Mouse (Mus musculus): ENCODE data around the gene Chst8. TPM values are rescaled to one million over a fixed set of nuclear protein-coding genes. Genes with fewer than 3 reads are reported as not detected.

Gene Chst8
- polyA plus RNA-seq, 1 experiment: not detected

DNA sequence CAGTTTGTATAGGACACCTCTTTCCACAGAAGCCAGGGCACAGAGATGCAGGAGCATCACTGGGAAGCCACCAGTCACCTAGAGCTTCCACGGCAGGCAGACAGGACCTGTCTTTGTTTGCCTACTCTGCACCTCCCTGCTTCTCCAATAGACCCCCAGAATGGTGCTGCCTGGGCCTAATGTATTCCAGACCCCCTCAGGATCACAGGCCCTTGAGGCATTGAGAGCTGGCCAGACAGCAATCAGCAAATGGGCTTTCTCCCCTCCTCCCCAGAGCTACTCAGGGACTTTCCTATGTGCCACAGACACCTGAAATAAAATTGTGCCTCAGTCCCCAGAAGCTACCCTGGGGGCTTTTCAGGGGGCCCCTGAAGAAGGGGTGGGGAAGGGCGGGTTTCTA, 161.1 kb downstream of the Chst8 start:
- no peak overlapping the region for H3K27ac ChIP-seq (ENCODE audit: insufficient read depth, low read length)
- no peak overlapping the region for H3K4me3 ChIP-seq (ENCODE audit: insufficient read depth, low read length)
- H3K4me1 ChIP-seq (ENCODE audit: control insufficient read depth, insufficient read depth, low read length): no peaks in the 10 kb centered on the region; the same call in none of the 2 replicates
- TF ChIP-seq CTCF (IDR thresholded peaks at IDR 0.05; ENCODE audit: borderline replicate concordance, insufficient read depth, low read length) (no peak), POLR2A (IDR thresholded peaks at IDR 0.05; ENCODE audit: low read depth, low read length) (no peak)

DNA sequence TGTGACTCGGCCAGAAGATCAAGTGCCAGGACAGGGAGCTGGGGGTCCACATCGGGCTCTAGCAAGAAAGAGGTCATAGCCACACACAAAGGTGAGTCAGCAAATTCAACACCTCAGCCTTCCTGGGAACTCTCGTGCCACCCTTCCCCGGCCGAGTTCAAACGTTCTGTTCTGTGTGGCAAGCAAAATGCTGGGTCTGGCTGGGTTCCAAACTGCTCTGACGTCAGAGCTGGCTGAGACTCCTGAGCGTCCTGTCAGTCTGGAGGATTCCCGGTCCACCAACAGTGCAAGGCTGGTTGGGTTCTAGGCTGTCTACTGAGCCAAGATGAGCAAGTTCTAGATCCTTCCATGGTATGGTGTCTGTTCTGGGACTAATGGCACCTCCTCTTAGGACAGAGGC, 165.5 kb downstream of the Chst8 start:
- TF ChIP-seq CTCF (IDR thresholded peaks at IDR 0.05; ENCODE audit: borderline replicate concordance, insufficient read depth, low read length) (no peak), POLR2A (IDR thresholded peaks at IDR 0.05; ENCODE audit: low read depth, low read length) (no peak)
- Histone ChIP-seq H3K4me1 (ENCODE audit: control insufficient read depth, insufficient read depth, low read length) (no peaks in the 10 kb centered on the region; the same call in none of the 2 replicates), H3K4me3 (ENCODE audit: insufficient read depth, low read length) (no peak overlapping the region)

DNA sequence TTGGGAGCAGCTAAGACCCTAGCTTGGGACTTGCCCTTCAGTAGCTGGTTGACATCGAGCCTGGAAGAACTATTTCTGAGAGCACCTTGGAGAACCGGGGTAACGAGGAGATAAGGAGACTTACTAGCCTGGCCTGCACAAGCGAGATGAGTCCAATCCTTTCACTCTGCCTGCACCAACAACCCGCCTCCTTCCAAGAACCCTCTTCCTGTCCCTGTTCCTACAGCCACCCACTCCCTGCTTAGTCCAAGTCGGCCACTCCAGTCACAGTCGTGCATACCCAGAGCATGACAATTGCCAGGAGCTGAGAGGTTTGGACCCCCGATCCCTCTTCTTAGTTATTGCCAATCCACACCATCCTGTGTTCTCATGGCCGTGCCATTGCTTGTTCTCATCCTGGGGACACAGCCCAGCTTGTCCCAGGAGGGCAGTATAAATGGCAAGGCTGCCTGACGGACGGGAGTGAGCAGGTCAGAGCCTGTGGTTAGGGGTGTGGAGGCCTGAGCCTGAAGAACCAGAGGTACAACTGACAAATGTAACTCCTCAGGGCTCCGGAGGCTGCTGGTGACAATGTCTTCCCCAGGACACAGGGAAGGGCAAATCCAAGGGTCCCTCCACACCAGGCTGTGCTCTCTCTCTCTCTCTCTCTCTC, 166.2 kb downstream of the Chst8 start:
- Histone ChIP-seq H3K4me3 (ENCODE audit: insufficient read depth, low read length) (no peak overlapping the region), H3K4me1 (ENCODE audit: control insufficient read depth, insufficient read depth, low read length) (no peaks in the 10 kb centered on the region; the same call in 1 of the 2 replicates), H3K27ac (ENCODE audit: insufficient read depth, low read length) (no peak overlapping the region)
- TF ChIP-seq POLR2A (IDR thresholded peaks at IDR 0.05; ENCODE audit: low read depth, low read length) (no peak), CTCF (IDR thresholded peaks at IDR 0.05; ENCODE audit: borderline replicate concordance, insufficient read depth, low read length) (no peak)

More for the DNA sequence above, 165.5 kb downstream of the Chst8 start:
- no peak overlapping the region for H3K27ac ChIP-seq (ENCODE audit: insufficient read depth, low read length)

DNA sequence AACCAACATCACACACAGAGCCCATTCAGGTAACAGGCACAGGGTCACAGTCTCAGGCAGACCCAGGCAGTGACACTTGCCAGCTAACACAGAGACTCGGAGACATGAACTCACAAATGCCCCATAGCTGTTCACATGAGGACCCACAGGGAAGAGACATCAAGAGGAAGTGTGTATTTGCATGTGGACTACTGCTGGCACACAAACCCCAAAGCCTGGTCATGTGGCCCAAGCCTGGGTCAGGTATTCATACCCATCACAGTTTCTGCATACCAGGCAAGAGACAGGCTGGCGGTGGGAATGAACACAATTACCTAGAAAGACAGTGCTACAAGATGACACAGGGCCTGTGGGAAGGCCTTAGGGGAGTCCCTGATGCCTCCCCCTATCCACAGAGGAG, 166.9 kb downstream of the Chst8 start:
- Histone ChIP-seq H3K27ac (ENCODE audit: insufficient read depth, low read length) (no peak overlapping the region), H3K4me1 (ENCODE audit: control insufficient read depth, insufficient read depth, low read length) (no peaks in the 10 kb centered on the region), H3K4me3 (ENCODE audit: insufficient read depth, low read length) (no peak overlapping the region)
- TF ChIP-seq POLR2A (IDR thresholded peaks at IDR 0.05; ENCODE audit: low read depth, low read length): no peak
- no peak for TF ChIP-seq CTCF (IDR thresholded peaks at IDR 0.05; ENCODE audit: borderline replicate concordance, insufficient read depth, low read length)

DNA sequence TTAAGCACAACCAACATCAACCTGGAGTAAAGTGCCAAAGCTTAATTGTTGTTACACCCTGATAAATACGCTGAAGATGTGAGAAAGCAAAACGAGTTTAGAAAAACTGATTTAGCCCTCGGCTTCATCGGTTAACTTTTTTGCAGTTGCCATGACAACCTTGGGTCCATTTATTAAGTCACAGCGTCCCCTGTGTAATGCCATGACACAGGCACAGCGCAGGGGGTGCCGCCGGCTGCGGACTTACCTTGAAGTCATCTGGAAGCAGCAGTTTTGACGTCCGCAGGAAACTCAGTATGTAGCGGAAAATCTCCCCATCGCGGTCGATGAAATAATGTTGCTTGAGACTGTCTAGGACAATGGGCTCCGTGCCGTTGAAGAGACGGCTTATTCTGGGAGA, 167.9 kb downstream of the Chst8 start:
- Histone ChIP-seq H3K4me3 (ENCODE audit: insufficient read depth, low read length) (no peak overlapping the region), H3K27ac (ENCODE audit: insufficient read depth, low read length) (no peak overlapping the region), H3K4me1 (ENCODE audit: control insufficient read depth, insufficient read depth, low read length) (no peaks in the 10 kb centered on the region)
- TF ChIP-seq CTCF (IDR thresholded peaks at IDR 0.05; ENCODE audit: borderline replicate concordance, insufficient read depth, low read length) (no peak), POLR2A (IDR thresholded peaks at IDR 0.05; ENCODE audit: low read depth, low read length) (no peak)

DNA sequence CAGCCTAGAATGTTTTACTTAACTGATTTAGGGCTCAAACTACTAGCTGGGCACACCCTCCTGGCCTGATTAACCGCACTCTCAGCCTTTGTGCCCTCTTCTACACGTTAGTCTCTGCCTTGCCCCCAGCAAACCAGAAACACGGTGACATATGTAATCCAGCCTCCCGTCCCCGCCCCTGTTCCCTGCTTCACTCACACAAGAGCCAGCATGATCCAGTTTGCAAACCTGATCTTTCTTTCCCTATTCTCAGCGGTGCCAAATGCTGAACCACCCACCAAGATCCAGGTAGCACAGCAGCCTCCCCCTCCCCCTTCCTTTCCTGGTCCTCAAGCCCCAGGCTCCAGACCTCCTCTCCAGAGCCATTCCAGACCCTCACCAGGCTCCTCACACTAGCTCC, 169.2 kb downstream of the Chst8 start:
- no peak overlapping the region for H3K4me3 ChIP-seq (ENCODE audit: insufficient read depth, low read length)
- TF ChIP-seq CTCF (IDR thresholded peaks at IDR 0.05; ENCODE audit: borderline replicate concordance, insufficient read depth, low read length) (no peak), POLR2A (IDR thresholded peaks at IDR 0.05; ENCODE audit: low read depth, low read length) (no peak)
- H3K4me1 ChIP-seq (ENCODE audit: control insufficient read depth, insufficient read depth, low read length): no peaks in the 10 kb centered on the region
- no peak overlapping the region for H3K27ac ChIP-seq (ENCODE audit: insufficient read depth, low read length)

DNA sequence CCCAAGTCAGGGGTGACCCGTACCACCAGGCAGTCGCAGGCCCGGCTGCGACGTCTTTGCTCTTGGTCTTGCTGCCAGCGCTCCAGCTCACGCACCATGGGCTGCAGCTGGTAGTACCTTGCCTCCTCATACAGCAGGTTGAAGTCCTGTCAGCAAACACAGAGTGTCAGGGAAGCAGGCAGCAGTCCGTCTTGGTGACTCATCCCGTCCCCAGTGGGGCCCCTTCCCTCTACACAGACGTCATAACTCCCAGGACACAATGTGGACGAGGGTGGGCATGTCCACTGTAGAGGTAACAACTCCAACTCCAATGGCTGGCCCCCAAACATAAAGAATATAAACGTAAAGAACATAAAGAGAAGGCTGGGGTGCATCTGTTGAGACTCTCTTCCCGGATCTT, 170.5 kb downstream of the Chst8 start:
- H3K4me1 ChIP-seq (ENCODE audit: control insufficient read depth, insufficient read depth, low read length): no peaks in the 10 kb centered on the region
- TF ChIP-seq POLR2A (IDR thresholded peaks at IDR 0.05; ENCODE audit: low read depth, low read length) (no peak), CTCF (IDR thresholded peaks at IDR 0.05; ENCODE audit: borderline replicate concordance, insufficient read depth, low read length) (no peak)
- H3K4me3 ChIP-seq (ENCODE audit: insufficient read depth, low read length): no peak overlapping the region
- no peak overlapping the region for H3K27ac ChIP-seq (ENCODE audit: insufficient read depth, low read length)

DNA sequence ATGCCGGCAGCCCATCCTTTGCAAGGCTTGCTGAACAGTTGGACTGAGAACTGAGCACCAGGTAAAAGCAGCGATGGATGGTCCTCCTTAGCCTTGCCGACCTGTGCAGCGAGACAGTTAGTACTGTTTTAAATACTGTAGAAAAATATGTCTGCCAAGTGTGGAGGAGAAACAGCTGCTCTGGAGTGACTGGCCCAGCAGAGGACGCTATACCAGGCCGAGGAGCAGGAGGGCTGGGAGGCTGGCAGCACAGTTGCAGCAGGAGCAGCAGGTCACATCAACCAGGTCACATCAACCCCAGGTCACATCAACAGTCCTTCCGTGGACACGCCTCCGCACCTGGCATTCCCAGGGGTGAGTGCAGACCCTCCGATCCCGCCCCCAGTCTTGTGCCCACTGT, 172.7 kb downstream of the Chst8 start:
- Histone ChIP-seq H3K4me3 (ENCODE audit: insufficient read depth, low read length) (no peak overlapping the region), H3K27ac (ENCODE audit: insufficient read depth, low read length) (no peak overlapping the region), H3K4me1 (ENCODE audit: control insufficient read depth, insufficient read depth, low read length) (no peaks in the 10 kb centered on the region)
- TF ChIP-seq POLR2A (IDR thresholded peaks at IDR 0.05; ENCODE audit: low read depth, low read length): no peak
- 0 out of 2 replicates have a peak, but pooled peaks have one; percentile 10 for TF ChIP-seq CTCF (IDR thresholded peaks at IDR 0.05; ENCODE audit: borderline replicate concordance, insufficient read depth, low read length)

DNA sequence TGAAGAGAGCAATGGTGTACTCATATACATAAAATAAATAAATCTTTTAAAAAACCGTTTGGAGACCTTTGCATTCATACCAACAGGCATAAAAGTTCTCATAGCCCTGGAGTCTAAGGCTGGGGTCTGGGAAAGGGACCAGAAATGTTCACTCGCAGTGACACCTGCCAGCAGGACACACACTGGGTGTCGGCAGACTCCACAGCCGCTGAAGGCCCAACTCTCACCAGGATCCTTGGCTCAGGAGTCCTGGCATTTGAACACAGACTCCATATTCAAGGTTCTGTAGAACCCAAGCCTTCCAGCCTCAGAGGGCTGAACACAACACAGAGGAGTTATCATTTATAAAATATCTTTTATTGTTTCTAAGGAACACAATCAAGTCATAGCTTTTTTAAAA, 175.8 kb downstream of the Chst8 start:
- TF ChIP-seq POLR2A (IDR thresholded peaks at IDR 0.05; ENCODE audit: low read depth, low read length) (no peak), CTCF (IDR thresholded peaks at IDR 0.05; ENCODE audit: borderline replicate concordance, insufficient read depth, low read length) (no peak)
- no peak overlapping the region for H3K4me3 ChIP-seq (ENCODE audit: insufficient read depth, low read length)
- no peak overlapping the region for H3K27ac ChIP-seq (ENCODE audit: insufficient read depth, low read length)
- H3K4me1 ChIP-seq (ENCODE audit: control insufficient read depth, insufficient read depth, low read length): no peaks in the 10 kb centered on the region

DNA sequence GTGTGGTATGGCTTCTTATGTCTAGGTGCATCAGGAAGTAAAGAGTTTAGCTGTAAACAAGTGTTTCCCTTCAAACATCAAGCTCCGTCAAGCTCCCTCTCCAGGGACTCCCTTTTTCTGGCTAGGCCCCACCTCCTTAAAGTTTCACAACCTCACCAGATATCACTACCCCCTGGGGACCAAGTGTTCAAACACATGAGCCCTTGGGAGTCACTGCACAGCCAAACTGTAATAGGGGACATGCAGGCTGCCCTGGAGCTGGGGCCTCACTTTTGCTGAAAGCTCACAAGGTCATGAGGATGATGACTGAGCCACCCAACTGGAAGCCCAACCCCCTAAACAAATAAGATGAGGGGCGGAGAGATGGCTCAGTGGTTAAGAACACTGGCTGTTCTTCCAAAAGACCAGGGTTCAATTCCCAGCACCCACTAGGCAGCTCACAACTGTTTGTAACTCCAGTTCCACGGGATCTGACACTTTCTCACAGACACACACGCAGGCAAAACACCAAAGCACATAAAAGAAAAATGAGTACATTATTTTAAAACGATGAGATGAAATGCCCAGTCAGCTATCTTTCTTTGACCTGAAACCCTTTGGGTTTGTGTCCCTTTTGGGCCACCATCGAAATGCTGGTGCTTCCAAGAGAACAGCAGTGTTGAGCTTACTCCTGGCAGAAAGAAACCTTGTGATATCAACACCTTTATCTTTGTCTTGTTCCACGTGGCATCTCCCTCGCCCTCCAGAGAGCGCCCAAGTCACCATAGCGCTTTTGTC, 179.4 kb downstream of the Chst8 start:
- no peak overlapping the region for H3K27ac ChIP-seq (ENCODE audit: insufficient read depth, low read length)
- peaks cover 2% of the 10 kb centered on the region; the same call in 1 of the 2 replicates for H3K4me1 ChIP-seq (ENCODE audit: control insufficient read depth, insufficient read depth, low read length)
- H3K4me3 ChIP-seq (ENCODE audit: insufficient read depth, low read length): no peak overlapping the region
- TF ChIP-seq CTCF (IDR thresholded peaks at IDR 0.05; ENCODE audit: borderline replicate concordance, insufficient read depth, low read length) (no peak), POLR2A (IDR thresholded peaks at IDR 0.05; ENCODE audit: low read depth, low read length) (no peak)

All from embryonic fibroblast, embryonic 13.5 days (primary cell).